Mouse (Mus musculus) activated CD4-positive, CD25-positive, alpha-beta regulatory T cell (primary cell): ENCODE data around the gene Shkbp1. TPM values are rescaled to one million over a fixed set of nuclear protein-coding genes. Genes with fewer than 3 reads are reported as not detected.

Source experiments
- polyA plus RNA-seq, 2 experiments: library from polyadenylated mRNA; unstranded; fragments of 100-300 nt; shearing (Covaris generic); gene quantifications; one replicate each; pipeline ENCODE4 v1.2.1; 2017

The Shkbp1 gene
- polyA plus RNA-seq, result 10 to 100 TPM; 71.7 to 97.3 TPM

DNA sequence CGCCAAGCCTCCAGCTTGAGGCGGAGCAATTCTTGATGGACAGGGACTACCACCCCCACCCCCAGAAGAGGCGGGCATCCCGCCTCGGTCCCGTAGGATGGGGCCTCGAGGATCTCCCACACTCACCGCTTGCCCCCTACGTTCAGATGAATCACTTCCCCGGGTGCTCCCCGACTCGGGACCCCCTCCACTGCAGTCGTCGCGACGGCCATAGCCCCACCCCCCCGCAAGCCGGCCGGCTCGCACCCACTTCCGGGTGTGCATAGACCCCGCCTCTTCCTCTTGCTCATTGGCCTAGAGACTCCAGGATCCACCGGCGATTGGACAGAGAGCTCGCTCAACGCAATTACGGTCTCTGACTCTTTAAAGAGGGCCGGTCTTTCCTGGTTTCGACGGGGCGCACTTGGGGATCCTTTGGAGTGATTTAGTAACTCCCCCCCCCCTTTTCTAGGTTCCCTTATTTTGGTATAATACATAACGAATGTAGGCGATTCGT, at the start of gene Shkbp1:
Gene Shkbp1 (minus strand): TSS at position 275 of the 496 bp plus-strand sequence.

DNA sequence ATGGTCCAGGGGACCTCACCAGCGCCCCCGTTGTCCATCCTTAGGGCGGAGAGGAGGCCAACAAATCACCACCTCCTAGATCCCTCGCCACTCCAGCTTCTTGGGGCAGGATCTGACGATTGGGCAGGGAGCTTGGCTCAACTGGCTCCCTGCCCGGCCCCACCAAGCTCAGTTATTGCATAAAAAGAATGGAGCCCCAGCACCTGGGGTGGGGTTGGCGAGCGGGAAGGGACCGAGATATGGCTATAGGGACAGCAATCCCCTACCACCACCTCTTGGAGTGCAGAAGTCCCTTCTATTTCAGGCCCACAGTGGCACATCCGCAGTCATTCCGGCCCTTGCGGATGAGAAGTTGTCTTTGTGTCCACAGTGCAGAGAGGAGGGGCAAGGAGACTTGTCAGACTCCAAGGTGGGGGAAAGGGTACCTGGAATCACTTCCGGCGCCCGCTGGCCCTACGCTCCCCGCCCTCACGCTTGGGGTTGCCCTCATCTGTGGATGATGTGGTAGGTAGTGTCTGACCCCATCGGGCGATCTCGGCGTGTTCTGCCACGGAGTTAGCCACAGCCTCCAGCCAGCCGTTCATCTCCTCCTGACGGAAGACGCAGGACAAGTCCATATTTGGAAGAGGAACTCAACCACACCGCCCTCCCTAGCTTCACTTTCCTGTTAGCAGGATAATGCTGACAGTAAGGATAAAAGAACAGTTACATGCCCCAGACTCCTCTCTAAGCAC, 1.2 kb upstream of the Shkbp1 start, which contains the start of gene Gm20479:
Gene Gm20479 (minus strand): TSS at position 559 of the 734 bp plus-strand sequence.

DNA sequence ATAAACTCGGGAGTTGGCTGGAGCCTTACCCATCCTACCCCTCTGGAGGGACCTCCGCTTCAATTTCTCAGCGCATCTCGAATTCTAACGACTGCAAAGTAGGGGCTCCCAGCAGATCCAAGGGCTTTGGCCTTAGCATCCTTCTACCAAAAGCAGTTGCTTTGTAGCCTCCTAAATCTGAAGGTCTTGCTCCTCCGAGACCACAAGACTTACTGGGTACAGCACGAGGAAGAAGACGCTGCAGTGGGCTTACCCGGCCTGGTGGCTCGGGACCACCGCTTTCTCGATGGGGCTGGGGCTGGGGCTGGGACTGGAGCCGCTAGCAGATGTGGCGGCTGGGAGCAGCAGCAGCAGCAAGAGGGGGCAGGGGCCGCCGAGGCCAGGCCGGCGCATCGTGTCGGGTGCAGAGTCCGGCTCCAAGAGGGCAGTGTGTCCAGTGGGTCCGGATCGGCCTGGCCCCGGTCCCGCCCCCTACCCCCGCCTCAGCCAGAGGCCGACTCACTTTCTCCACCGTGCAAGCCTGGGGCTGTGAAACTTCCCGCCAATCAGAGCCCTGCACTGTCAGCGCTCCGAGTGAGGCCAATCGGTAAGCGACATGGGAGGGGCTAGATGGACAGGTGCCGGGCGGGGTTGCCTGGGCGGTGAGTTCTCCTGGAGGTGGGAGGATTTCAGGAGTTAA, 18.5 kb downstream of the Shkbp1 start, which contains the start of gene Ltbp4:
Gene Ltbp4 (minus strand): TSS at position 518 of the 679 bp plus-strand sequence.

Other genes starting within 250 kb of the Shkbp1 start
- gene Cyp2f2, start 236.1 kb downstream of the Shkbp1 start, polyA plus RNA-seq, result not detected
- under 1 TPM in 1 of 2 experiments, not detected in 1; 0.14 TPM for gene Cyp2t4, start 202.3 kb downstream of the Shkbp1 start, polyA plus RNA-seq
- gene Egln2, start 189.2 kb downstream of the Shkbp1 start, polyA plus RNA-seq, result 10 to 100 TPM; 50.8 to 59.6 TPM
- gene Rab4b, start 177.1 kb downstream of the Shkbp1 start, polyA plus RNA-seq, result 100 to 1,000 TPM; 171 to 182 TPM
- gene Gm21983, start 174.9 kb downstream of the Shkbp1 start, polyA plus RNA-seq, result not detected
- under 1 TPM; 0.31 to 0.47 TPM for gene Mia, start 174.9 kb downstream of the Shkbp1 start, polyA plus RNA-seq
- gene BC024978, start 160.2 kb downstream of the Shkbp1 start, polyA plus RNA-seq, result 1 to 10 TPM; 1.7 to 1.8 TPM
- gene Snrpa, start 159.7 kb downstream of the Shkbp1 start, polyA plus RNA-seq, result 100 to 1,000 TPM in 1 of 2 experiments, 10 to 100 TPM in 1; 99.1 to 108 TPM
- gene Itpkc, start 127.4 kb downstream of the Shkbp1 start, polyA plus RNA-seq, result 1 to 10 TPM; 6.6 to 9.3 TPM
- 10 to 100 TPM; 18.1 to 19.3 TPM for gene Coq8b, start 123.0 kb downstream of the Shkbp1 start, polyA plus RNA-seq
- gene Numbl, start 97.6 kb downstream of the Shkbp1 start, polyA plus RNA-seq, result 1 to 10 TPM; 1.9 to 2.7 TPM
- 1 to 10 TPM in 1 of 2 experiments, not detected in 1; 1.2 TPM for gene Ltbp4, start 18.3 kb downstream of the Shkbp1 start, polyA plus RNA-seq
- not detected for gene Gm20479, start 1.4 kb upstream of the Shkbp1 start, polyA plus RNA-seq
- gene Sptbn4, start 91.7 kb upstream of the Shkbp1 start, polyA plus RNA-seq, result under 1 TPM; 0.44 to 0.60 TPM
- 10 to 100 TPM; 11.3 to 27.9 TPM for gene Blvrb, start 92.0 kb upstream of the Shkbp1 start, polyA plus RNA-seq
- 10 to 100 TPM; 51.0 to 51.6 TPM for gene Sertad3, start 117.7 kb upstream of the Shkbp1 start, polyA plus RNA-seq
- gene Sertad1, start 130.9 kb upstream of the Shkbp1 start, polyA plus RNA-seq, result 10 to 100 TPM; 45.9 to 62.2 TPM
- gene Prx, start 143.3 kb upstream of the Shkbp1 start, polyA plus RNA-seq, result under 1 TPM; 0.32 to 0.44 TPM
- under 1 TPM; 0.14 to 0.20 TPM for gene Hipk4, start 167.2 kb upstream of the Shkbp1 start, polyA plus RNA-seq
- gene Pld3, start 197.2 kb upstream of the Shkbp1 start, polyA plus RNA-seq, result 100 to 1,000 TPM; 116 to 248 TPM
- gene 2310022A10Rik, start 197.2 kb upstream of the Shkbp1 start, polyA plus RNA-seq, result 10 to 100 TPM; 23.2 to 23.7 TPM
- gene Akt2, start 235.5 kb upstream of the Shkbp1 start, polyA plus RNA-seq, result 10 to 100 TPM; 63.3 to 82.1 TPM